Mouse (Mus musculus): ENCODE data around the gene Mphosph9. TPM values are rescaled to one million over a fixed set of nuclear protein-coding genes. Genes with fewer than 3 reads are reported as not detected.
"Not testable (repeated sequence)": the region's sequence is repeated elsewhere in the genome, so short reads cannot be mapped to it uniquely, and the experiment has no call there.

Gene Mphosph9
- polyA plus RNA-seq, 1 experiment = 0.28 TPM

- Histone ChIP-seq H3K4me3 (replicated peaks) (no peak overlapping the region), H3K9me3 (ENCODE audit: control insufficient read depth, low read length) (no peaks in the 10 kb centered on the region), H3K27me3 (ENCODE audit: control insufficient read depth) (no peaks in the 10 kb centered on the region), H3K36me3 (ENCODE audit: control insufficient read depth) (peaks cover 11% of the 10 kb centered on the region), H3K4me1 (ENCODE audit: control insufficient read depth) (peaks cover 10% of the 10 kb centered on the region; the same call in 1 of the 2 replicates)
- TF ChIP-seq TAL1 (IDR thresholded peaks at IDR 0.05; ENCODE audit: low read length) = no peak
- TF ChIP-seq GATA1 (IDR thresholded peaks at IDR 0.05; ENCODE audit: low read length) = no peak
These were observed 103.3 kb downstream of the Mphosph9 start for GRCm38 (mm10) chr5:124224321-124225092.

GRCm38 (mm10) chr5:124223574-124223973, 104.2 kb downstream of the Mphosph9 start:
- no peaks in the 10 kb centered on the region for H3K27me3 ChIP-seq (ENCODE audit: control insufficient read depth)
- peaks cover 10% of the 10 kb centered on the region; the same call in 1 of the 2 replicates for H3K4me1 ChIP-seq (ENCODE audit: control insufficient read depth)
- H3K9me3 ChIP-seq (ENCODE audit: control insufficient read depth, low read length) = no peaks in the 10 kb centered on the region
- peaks cover 11% of the 10 kb centered on the region for H3K36me3 ChIP-seq (ENCODE audit: control insufficient read depth)
- H3K4me3 ChIP-seq (replicated peaks) = no peak overlapping the region
- TF ChIP-seq GATA1 (IDR thresholded peaks at IDR 0.05; ENCODE audit: low read length) (no peak), TAL1 (IDR thresholded peaks at IDR 0.05; ENCODE audit: low read length) (no peak)

- Histone ChIP-seq H3K4me3 (replicated peaks) (no peak overlapping the region), H3K36me3 (ENCODE audit: control insufficient read depth) (peaks cover 13% of the 10 kb centered on the region), H3K4me1 (ENCODE audit: control insufficient read depth) (peaks cover 10% of the 10 kb centered on the region; the same call in 1 of the 2 replicates), H3K9me3 (ENCODE audit: control insufficient read depth, low read length) (no peaks in the 10 kb centered on the region), H3K27me3 (ENCODE audit: control insufficient read depth) (no peaks in the 10 kb centered on the region)
- TF ChIP-seq TAL1 (IDR thresholded peaks at IDR 0.05; ENCODE audit: low read length) (no peak), GATA1 (IDR thresholded peaks at IDR 0.05; ENCODE audit: low read length) (no peak)
These were observed 105.1 kb downstream of the Mphosph9 start for GRCm38 (mm10) chr5:124222696-124223095.

GRCm38 (mm10) chr5:124221736-124222040, 106.1 kb downstream of the Mphosph9 start:
- Histone ChIP-seq H3K27me3 (ENCODE audit: control insufficient read depth) (no peaks in the 10 kb centered on the region), H3K36me3 (ENCODE audit: control insufficient read depth) (peaks cover 13% of the 10 kb centered on the region), H3K4me1 (ENCODE audit: control insufficient read depth) (peaks cover 10% of the 10 kb centered on the region; the same call in 1 of the 2 replicates), H3K9me3 (ENCODE audit: control insufficient read depth, low read length) (no peaks in the 10 kb centered on the region), H3K4me3 (replicated peaks) (no peak overlapping the region)
- no peak for TF ChIP-seq GATA1 (IDR thresholded peaks at IDR 0.05; ENCODE audit: low read length)
- no peak for TF ChIP-seq TAL1 (IDR thresholded peaks at IDR 0.05; ENCODE audit: low read length)

- peaks cover 14% of the 10 kb centered on the region for H3K36me3 ChIP-seq (ENCODE audit: control insufficient read depth)
- peaks cover 6% of the 10 kb centered on the region; the same call in 1 of the 2 replicates for H3K4me1 ChIP-seq (ENCODE audit: control insufficient read depth)
- no peak overlapping the region for H3K4me3 ChIP-seq (replicated peaks)
- H3K9me3 ChIP-seq (ENCODE audit: control insufficient read depth, low read length) = no peaks in the 10 kb centered on the region
- no peaks in the 10 kb centered on the region for H3K27me3 ChIP-seq (ENCODE audit: control insufficient read depth)
- TF ChIP-seq GATA1 (IDR thresholded peaks at IDR 0.05; ENCODE audit: low read length) (no peak), TAL1 (IDR thresholded peaks at IDR 0.05; ENCODE audit: low read length) (no peak)
These were observed 106.6 kb downstream of the Mphosph9 start for GRCm38 (mm10) chr5:124221037-124221735.

GRCm38 (mm10) chr5:124220551-124220950, 107.2 kb downstream of the Mphosph9 start:
- Histone ChIP-seq H3K4me1 (ENCODE audit: control insufficient read depth) (no peaks in the 10 kb centered on the region; the same call in 1 of the 2 replicates), H3K27me3 (ENCODE audit: control insufficient read depth) (no peaks in the 10 kb centered on the region), H3K9me3 (ENCODE audit: control insufficient read depth, low read length) (no peaks in the 10 kb centered on the region), H3K36me3 (ENCODE audit: control insufficient read depth) (peaks cover 18% of the 10 kb centered on the region), H3K4me3 (replicated peaks) (no peak overlapping the region)
- no peak for TF ChIP-seq TAL1 (IDR thresholded peaks at IDR 0.05; ENCODE audit: low read length)
- no peak for TF ChIP-seq GATA1 (IDR thresholded peaks at IDR 0.05; ENCODE audit: low read length)

- Histone ChIP-seq H3K36me3 (ENCODE audit: control insufficient read depth) (peaks cover 26% of the 10 kb centered on the region), H3K27me3 (ENCODE audit: control insufficient read depth) (no peaks in the 10 kb centered on the region), H3K4me1 (ENCODE audit: control insufficient read depth) (no peaks in the 10 kb centered on the region; the same call in 1 of the 2 replicates), H3K4me3 (replicated peaks) (no peak overlapping the region), H3K9me3 (ENCODE audit: control insufficient read depth, low read length) (no peaks in the 10 kb centered on the region)
- no peak for TF ChIP-seq TAL1 (IDR thresholded peaks at IDR 0.05; ENCODE audit: low read length)
- no peak for TF ChIP-seq GATA1 (IDR thresholded peaks at IDR 0.05; ENCODE audit: low read length)
These were observed 108.3 kb downstream of the Mphosph9 start for GRCm38 (mm10) chr5:124219431-124219830.

GRCm38 (mm10) chr5:124218986-124219385, 108.8 kb downstream of the Mphosph9 start:
- Histone ChIP-seq H3K4me3 (replicated peaks) (no peak overlapping the region), H3K27me3 (ENCODE audit: control insufficient read depth) (no peaks in the 10 kb centered on the region), H3K4me1 (ENCODE audit: control insufficient read depth) (no peaks in the 10 kb centered on the region; the same call in 1 of the 2 replicates), H3K36me3 (ENCODE audit: control insufficient read depth) (peaks cover 29% of the 10 kb centered on the region), H3K9me3 (ENCODE audit: control insufficient read depth, low read length) (no peaks in the 10 kb centered on the region)
- TF ChIP-seq TAL1 (IDR thresholded peaks at IDR 0.05; ENCODE audit: low read length) = no peak
- TF ChIP-seq GATA1 (IDR thresholded peaks at IDR 0.05; ENCODE audit: low read length) = no peak

- Histone ChIP-seq H3K4me1 (ENCODE audit: control insufficient read depth) (no peaks in the 10 kb centered on the region; the same call in none of the 2 replicates), H3K4me3 (replicated peaks) (no peak overlapping the region), H3K36me3 (ENCODE audit: control insufficient read depth) (peaks cover 28% of the 10 kb centered on the region), H3K27me3 (ENCODE audit: control insufficient read depth) (no peaks in the 10 kb centered on the region), H3K9me3 (ENCODE audit: control insufficient read depth, low read length) (no peaks in the 10 kb centered on the region)
- TF ChIP-seq TAL1 (IDR thresholded peaks at IDR 0.05; ENCODE audit: low read length) = no peak
- no peak for TF ChIP-seq GATA1 (IDR thresholded peaks at IDR 0.05; ENCODE audit: low read length)
These were observed 110.1 kb downstream of the Mphosph9 start for GRCm38 (mm10) chr5:124217566-124218249.

GRCm38 (mm10) chr5:124217092-124217491, 110.7 kb downstream of the Mphosph9 start:
- H3K4me3 ChIP-seq (replicated peaks); H3K9me3 ChIP-seq (ENCODE audit: control insufficient read depth, low read length); H3K27me3 ChIP-seq (ENCODE audit: control insufficient read depth); H3K4me1 ChIP-seq (ENCODE audit: control insufficient read depth): not testable (repeated sequence)
- H3K36me3 ChIP-seq (ENCODE audit: control insufficient read depth) = peaks cover 27% of the 10 kb centered on the region
